Mouse (Mus musculus) midbrain, embryonic 16.5 days (tissue): ENCODE results near the gene Dnm3. TPM values are rescaled to one million over a fixed set of nuclear protein-coding genes. Genes with fewer than 3 reads are reported as not detected.
A peak's percentile ranks its signal among the peaks of the same experiment; 100 is the strongest.

Experiments
- ATAC-seq: fragments of 200-750 bp; cut with Nextera tagmentation; 2 replicates; pipeline ENCODE4 v1.8.0; 2017; ENCODE audit warnings: moderate TSS enrichment
- H3K27ac ChIP-seq: fragments of 300-500 bp; sonication (generic); 2 replicates; pipeline ENCODE4 v1.5.1; 2014; ENCODE audit warnings: mild to moderate bottlenecking, low read length, mixed read lengths
- H3K27me3 ChIP-seq: fragments of 300-500 bp; sonication (generic); 2 replicates; pipeline ENCODE4 v1.6.1; 2014; ENCODE audit warnings: low read depth, low read length, mixed read lengths; ENCODE audit not compliant: control insufficient read depth, insufficient read depth
- H3K36me3 ChIP-seq: fragments of 300-500 bp; sonication (generic); 2 replicates; pipeline ENCODE4 v1.6.1; 2014; ENCODE audit warnings: mild to moderate bottlenecking, low read length, moderate library complexity, mixed read lengths; ENCODE audit not compliant: control insufficient read depth, insufficient read depth
- H3K4me1 ChIP-seq: fragments of 300-500 bp; sonication (generic); 2 replicates; pipeline ENCODE4 v1.6.1; 2014; ENCODE audit warnings: mild to moderate bottlenecking, low read length, mixed read lengths; ENCODE audit not compliant: control insufficient read depth, insufficient read depth
- H3K4me2 ChIP-seq: fragments of 300-500 bp; sonication (generic); 2 replicates; pipeline ENCODE4 v1.6.1; 2014; ENCODE audit warnings: mild to moderate bottlenecking, low read length, mixed read lengths
- H3K4me3 ChIP-seq: fragments of 300-500 bp; sonication (generic); 2 replicates; pipeline ENCODE4 v1.5.1; 2014; ENCODE audit warnings: low read depth, mild to moderate bottlenecking, low read length, moderate library complexity, mixed read lengths
- H3K9ac ChIP-seq: fragments of 300-500 bp; sonication (generic); 2 replicates; pipeline ENCODE4 v1.6.1; 2014; ENCODE audit warnings: low read depth, low read length, mixed read lengths
- H3K9me3 ChIP-seq: fragments of 300-500 bp; sonication (generic); replicated peaks from 2 replicates; pipeline ENCODE4 v1.6.1; 2014; ENCODE audit warnings: mild to moderate bottlenecking, low read length, mixed read lengths; ENCODE audit not compliant: control insufficient read depth, poor library complexity, severe bottlenecking
- WGBS: fragments of 180-500 bp; shearing (Covaris S2); extraction: QIAGEN DNeasy Blood & Tissue Kit; methylation state at CpG from one replicate; pipeline ENCODE4 v1.1.7; 2014; 5-methylcytosine and 5-hydroxymethylcytosine counted together
- polyA plus RNA-seq: library from polyadenylated mRNA; unstranded; fragments of >200 nt; fragmentation: Nextera tagmentation; extraction: Ambion mirVana; gene quantifications from 2 replicates; pipeline ENCODE4 v1.2.1, GENCODE M21; 2015

Gene Dnm3
- polyA plus RNA-seq, 1 experiment from 2014 or later: 69.4 TPM

DNA sequence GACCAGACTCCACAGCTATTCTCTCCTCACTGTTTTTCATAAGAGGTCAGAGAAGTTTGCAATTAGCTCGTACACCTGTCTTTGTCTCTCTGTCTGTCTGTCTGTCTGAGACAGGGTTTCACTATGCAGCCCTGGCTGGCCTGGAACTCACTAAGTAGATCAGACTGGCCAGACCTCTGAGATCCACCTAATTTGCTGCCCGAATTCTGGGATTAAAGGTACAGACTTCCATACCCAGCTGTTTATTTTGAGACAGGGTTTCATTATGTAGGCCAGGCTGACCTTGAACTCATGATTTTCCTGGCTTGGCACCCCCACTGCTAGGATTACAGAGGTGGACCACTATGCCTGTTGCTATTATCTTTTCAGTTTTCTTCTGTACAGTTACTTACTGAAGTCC lies 319.3 kb downstream of the Dnm3 start:
- Histone ChIP-seq H3K36me3 (no peaks in the 10 kb centered on the region), H3K4me3 (no peak overlapping the region), H3K9ac (no peak overlapping the region), H3K4me2 (no peak overlapping the region), H3K4me1 (no peaks in the 10 kb centered on the region), H3K9me3 (no peaks in the 10 kb centered on the region), H3K27me3 (no peaks in the 10 kb centered on the region), H3K27ac (no peak overlapping the region)
- no peak for ATAC-seq
- 83% methylated on average over 2 of the region's 2 CpGs for WGBS

DNA sequence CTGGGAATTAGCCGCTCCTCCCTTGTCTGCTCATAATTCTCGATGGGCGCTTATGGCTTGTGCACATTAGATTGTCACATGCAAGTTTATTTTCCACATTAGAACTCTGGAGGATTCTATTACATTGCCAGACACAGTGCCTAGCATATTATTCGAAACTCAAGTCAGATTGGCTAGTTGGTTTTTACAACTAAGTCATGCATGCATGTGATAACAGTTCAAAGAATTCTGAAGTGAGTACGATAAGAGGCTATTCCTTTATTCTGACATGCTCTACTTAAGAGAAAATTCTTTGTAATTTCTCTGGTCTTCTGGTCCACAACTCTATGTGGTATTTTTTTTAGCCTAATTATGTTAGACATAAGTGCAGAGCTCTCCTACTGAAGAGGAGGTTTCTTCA lies 320.2 kb downstream of the Dnm3 start:
- Histone ChIP-seq H3K4me1 (no peaks in the 10 kb centered on the region), H3K36me3 (no peaks in the 10 kb centered on the region), H3K27ac (no peak overlapping the region), H3K9me3 (no peaks in the 10 kb centered on the region), H3K9ac (no peak overlapping the region), H3K27me3 (no peaks in the 10 kb centered on the region), H3K4me3 (no peak overlapping the region), H3K4me2 (no peak overlapping the region)
- WGBS: 85% methylated on average over 5 of the region's 5 CpGs
- no peak for ATAC-seq

DNA sequence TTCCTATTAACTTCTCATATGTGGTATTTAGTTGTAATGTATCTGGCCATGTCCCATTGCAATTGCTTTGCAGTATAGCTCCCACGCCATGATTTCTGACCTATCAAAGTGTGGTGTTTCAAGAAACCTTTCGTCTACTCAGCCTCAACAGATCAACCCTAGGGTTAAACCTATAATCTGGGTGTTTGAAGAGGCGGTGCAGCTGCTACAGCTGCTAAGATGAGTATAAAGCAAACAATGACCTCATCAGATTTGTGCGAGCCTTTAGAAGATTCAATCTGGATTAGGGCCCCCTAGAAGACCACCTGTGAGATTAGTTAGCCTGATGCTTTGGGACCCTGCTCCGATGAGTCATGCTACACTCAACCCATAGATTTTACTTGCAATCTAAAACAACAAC lies 321.0 kb downstream of the Dnm3 start:
- 56% methylated on average over 5 of the region's 5 CpGs for WGBS
- Histone ChIP-seq H3K9ac (no peak overlapping the region), H3K4me2 (no peak overlapping the region), H3K4me3 (no peak overlapping the region), H3K36me3 (no peaks in the 10 kb centered on the region), H3K27ac (no peak overlapping the region), H3K9me3 (no peaks in the 10 kb centered on the region), H3K4me1 (no peaks in the 10 kb centered on the region), H3K27me3 (no peaks in the 10 kb centered on the region)
- no peak for ATAC-seq

DNA sequence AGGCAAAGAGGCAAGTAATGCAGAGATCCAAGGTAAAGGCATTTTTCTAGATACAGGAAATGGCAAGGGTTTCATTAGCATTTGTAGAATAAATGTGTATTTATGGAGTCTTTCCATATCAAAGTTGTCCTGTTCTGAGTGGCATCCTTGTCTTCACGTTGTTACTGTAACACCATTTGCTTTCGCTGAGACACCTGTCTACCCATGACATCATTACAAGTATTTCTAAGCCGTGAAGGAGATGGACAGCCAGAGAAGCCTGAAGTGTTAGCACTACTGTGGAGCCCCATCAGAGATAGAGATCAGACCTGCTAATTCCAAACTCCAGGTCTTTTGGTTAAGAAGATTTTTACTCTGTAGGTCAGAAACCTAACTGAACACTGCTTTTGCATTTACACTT lies 322.3 kb downstream of the Dnm3 start:
- Histone ChIP-seq H3K9ac (no peak overlapping the region), H3K27me3 (no peaks in the 10 kb centered on the region), H3K4me2 (no peak overlapping the region), H3K4me3 (no peak overlapping the region), H3K36me3 (no peaks in the 10 kb centered on the region), H3K4me1 (no peaks in the 10 kb centered on the region), H3K9me3 (no peaks in the 10 kb centered on the region), H3K27ac (no peak overlapping the region)
- WGBS: 88% methylated on average over 3 of the region's 3 CpGs
- no peak for ATAC-seq

DNA sequence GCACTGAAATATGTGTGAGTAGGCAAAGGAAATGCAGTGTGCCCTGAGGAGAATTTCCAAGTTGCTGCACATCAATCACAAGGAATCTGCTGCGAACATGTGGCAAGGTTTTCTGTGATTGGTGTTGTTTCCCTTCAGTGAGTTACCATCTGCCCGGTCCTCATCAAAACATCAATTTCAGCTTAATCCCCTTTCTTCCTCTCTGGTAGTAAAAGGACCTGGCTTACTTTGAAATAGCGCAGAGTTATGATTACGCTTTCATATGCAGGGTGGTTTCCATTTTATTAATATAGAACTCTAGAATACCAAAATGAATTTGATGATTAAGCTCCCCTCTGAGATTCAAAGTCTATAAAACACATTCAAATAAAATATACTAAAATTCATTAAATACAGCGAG lies 324.7 kb downstream of the Dnm3 start:
- no peaks in the 10 kb centered on the region for H3K27me3 ChIP-seq
- no peaks in the 10 kb centered on the region for H3K4me1 ChIP-seq
- no peaks in the 10 kb centered on the region for H3K9me3 ChIP-seq
- no peak overlapping the region for H3K27ac ChIP-seq
- no peak overlapping the region for H3K4me3 ChIP-seq
- H3K4me2 ChIP-seq: no peak overlapping the region
- H3K36me3 ChIP-seq: no peaks in the 10 kb centered on the region
- 75% methylated on average over 5 of the region's 5 CpGs for WGBS
- no peak for ATAC-seq
- no peak overlapping the region for H3K9ac ChIP-seq

DNA sequence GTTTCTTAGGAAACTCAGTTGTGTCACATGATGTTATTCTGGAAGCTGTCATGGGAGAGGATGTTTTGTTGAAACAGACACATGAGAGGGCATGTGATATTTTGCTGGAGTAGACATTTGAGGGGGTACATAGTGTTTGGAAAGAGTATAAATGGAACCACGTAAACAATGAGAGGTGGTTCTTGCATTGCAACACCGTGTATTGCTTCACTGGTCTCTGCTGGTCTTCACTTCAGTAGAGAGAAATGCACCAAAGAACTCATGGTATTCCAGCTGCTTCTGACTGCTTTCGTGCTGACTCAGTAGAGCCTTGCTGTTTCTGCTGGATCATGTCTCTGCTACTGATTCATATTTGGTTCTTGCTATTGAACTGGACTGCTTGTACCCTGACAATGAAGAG lies 328.1 kb downstream of the Dnm3 start:
- Histone ChIP-seq H3K4me3 (no peak overlapping the region), H3K36me3 (no peaks in the 10 kb centered on the region), H3K4me1 (no peaks in the 10 kb centered on the region), H3K9me3 (no peaks in the 10 kb centered on the region), H3K9ac (no peak overlapping the region), H3K4me2 (no peak overlapping the region), H3K27ac (no peak overlapping the region), H3K27me3 (no peaks in the 10 kb centered on the region)
- 93% methylated on average over 3 of the region's 3 CpGs for WGBS
- ATAC-seq: no peak

DNA sequence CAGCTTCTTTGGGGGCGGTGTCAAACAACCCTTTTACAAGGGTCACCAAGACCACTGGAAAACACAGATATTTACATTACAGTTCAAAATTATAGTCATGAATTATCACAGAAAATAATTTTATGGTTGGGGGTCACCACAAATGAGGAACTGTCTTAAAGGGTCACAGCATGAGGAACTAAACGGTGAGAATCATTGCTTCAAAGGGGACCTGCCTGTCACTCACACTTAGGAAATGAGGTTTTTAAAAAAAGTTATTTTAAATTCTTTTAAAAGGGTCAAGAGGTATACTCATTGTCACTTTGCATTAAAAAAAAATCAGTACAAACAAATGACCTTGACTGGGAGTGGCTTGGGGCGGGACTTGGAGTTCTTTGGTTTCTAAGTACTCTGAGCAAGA lies 330.3 kb downstream of the Dnm3 start:
- Histone ChIP-seq H3K27ac (no peak overlapping the region), H3K4me1 (peaks cover 5% of the 10 kb centered on the region; the same call in 1 of the 2 replicates), H3K4me2 (no peak overlapping the region), H3K9me3 (no peaks in the 10 kb centered on the region), H3K27me3 (no peaks in the 10 kb centered on the region), H3K36me3 (no peaks in the 10 kb centered on the region), H3K4me3 (no peak overlapping the region), H3K9ac (no peak overlapping the region)
- no peak for ATAC-seq
- 89% methylated on average over 3 of the region's 3 CpGs for WGBS

DNA sequence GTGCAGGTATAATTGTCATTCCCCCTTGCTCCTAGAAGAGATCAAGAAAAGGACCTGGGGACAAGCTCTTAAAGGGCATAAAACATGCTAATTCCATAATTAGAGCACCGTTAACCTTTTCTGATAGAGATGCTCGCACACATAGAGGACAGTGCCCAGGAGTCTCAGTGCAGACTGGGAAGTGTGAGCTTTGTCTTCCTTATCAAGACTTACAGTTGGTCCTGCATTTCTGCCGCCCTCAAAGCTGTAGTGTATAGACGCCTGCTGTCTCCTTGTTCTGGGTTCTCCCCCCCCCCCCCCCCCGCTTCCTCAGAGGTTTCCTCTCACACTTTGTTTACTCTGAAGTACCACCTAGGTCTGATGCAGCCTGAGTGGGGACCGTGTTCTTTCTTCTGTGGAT lies 332.1 kb downstream of the Dnm3 start:
- Histone ChIP-seq H3K4me3 (no peak overlapping the region), H3K9ac (no peak overlapping the region), H3K4me1 (peaks cover 5% of the 10 kb centered on the region; the same call in 1 of the 2 replicates), H3K4me2 (no peak overlapping the region), H3K27me3 (no peaks in the 10 kb centered on the region), H3K9me3 (no peaks in the 10 kb centered on the region), H3K27ac (no peak overlapping the region), H3K36me3 (no peaks in the 10 kb centered on the region)
- ATAC-seq: no peak
- 79% methylated on average over 5 of the region's 6 CpGs for WGBS

DNA sequence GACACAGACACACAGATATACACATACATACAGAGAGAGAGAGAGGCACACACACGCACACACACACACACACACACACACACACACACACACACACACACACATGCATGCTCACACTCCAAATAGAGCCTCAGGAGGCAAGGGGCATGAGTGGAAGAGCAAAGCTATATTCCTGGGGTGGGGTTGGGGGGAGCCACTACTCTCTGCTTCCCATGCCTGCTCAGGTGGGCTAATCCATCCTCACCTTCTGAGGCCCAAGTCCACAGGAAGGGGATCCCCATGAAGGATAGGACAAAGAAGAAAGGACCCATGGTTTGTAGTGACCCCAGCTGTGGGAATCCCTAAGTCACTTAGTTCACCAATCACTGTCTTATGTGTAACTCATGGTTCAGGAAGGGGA lies 332.8 kb downstream of the Dnm3 start:
- Histone ChIP-seq H3K27me3 (no peaks in the 10 kb centered on the region), H3K36me3 (no peaks in the 10 kb centered on the region), H3K4me3 (no peak overlapping the region), H3K27ac (no peak overlapping the region), H3K4me1 (peaks cover 5% of the 10 kb centered on the region; the same call in 1 of the 2 replicates), H3K9ac (no peak overlapping the region), H3K4me2 (no peak overlapping the region), H3K9me3 (no peaks in the 10 kb centered on the region)
- ATAC-seq: peak; percentile 52
- WGBS: 79% methylated on average over 1 of the region's 1 CpGs
